Mouse (Mus musculus) lung, postnatal 0 days (tissue): ENCODE measurements around the gene Insl6.

ENCODE experiments used
- CTCF ChIP-seq: IDR thresholded peaks from 2 replicates; pipeline ENCODE4 v1.5.1; 2016; ENCODE audit warnings: antibody characterized with exemption, mild to moderate bottlenecking
- EP300 ChIP-seq: IDR thresholded peaks from 2 replicates; pipeline ENCODE4 v1.6.1; 2016; ENCODE audit warnings: antibody characterized with exemption, mild to moderate bottlenecking, control low read depth

- TF ChIP-seq EP300, result no peak
- TF ChIP-seq CTCF, result no peak
These were observed 9.1 kb upstream of the Insl6 start, which contains the start of gene Rln1 for GRCm38 (mm10) chr19:29334068-29334745.
